Mouse (Mus musculus): ENCODE results near the gene Pla2r1.

DNA sequence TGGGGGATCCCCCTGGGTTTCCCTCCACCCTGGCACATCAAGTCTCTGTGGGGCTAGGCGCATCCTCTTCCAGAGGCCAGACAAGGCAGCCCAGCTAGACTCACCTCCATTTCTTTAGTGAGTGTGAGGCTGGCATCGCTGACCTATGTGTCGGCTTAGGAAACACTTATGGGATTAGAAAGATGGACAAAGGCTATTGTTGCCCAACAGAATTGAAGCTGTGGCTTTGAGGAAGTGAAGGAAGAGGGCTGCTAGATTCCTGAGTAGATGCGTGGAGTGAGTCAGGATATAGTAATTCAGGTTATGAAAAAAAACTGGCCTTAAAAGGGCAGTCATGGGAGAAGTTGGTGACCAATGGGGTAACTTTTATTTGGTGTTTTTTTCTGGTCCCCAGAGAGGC, 183.7 kb downstream of the Pla2r1 start:
- TF ChIP-seq POLR2AphosphoS2 (IDR thresholded peaks at IDR 0.05; ENCODE audit: insufficient read length, low read depth) (no peak), POLR2A (IDR thresholded peaks at IDR 0.05; ENCODE audit: insufficient read length, low read depth) (no peak), E2F4 (IDR thresholded peaks at IDR 0.05; ENCODE audit: insufficient read depth) (no peak), MAX (IDR thresholded peaks at IDR 0.05; ENCODE audit: low read depth) (no peak), USF1 (IDR thresholded peaks at IDR 0.05; ENCODE audit: low read depth) (no peak), REST (IDR thresholded peaks at IDR 0.05; ENCODE audit: insufficient read depth, insufficient read length) (no peak), SRF (IDR thresholded peaks at IDR 0.05; ENCODE audit: control insufficient read depth, insufficient read length, low read depth) (no peak), TCF12 (IDR thresholded peaks at IDR 0.05; ENCODE audit: insufficient read depth, poor library complexity, severe bottlenecking) (no peak), TCF3 (IDR thresholded peaks at IDR 0.05; ENCODE audit: insufficient read length, low read depth) (no peak)
